Mouse (Mus musculus) midbrain, embryonic 15.5 days (tissue): ENCODE measurements around the gene Gps2. TPM values are rescaled to one million over a fixed set of nuclear protein-coding genes. Genes with fewer than 3 reads are reported as not detected.

ENCODE experiments used
- ATAC-seq: fragments of 200-750 bp; cut with Nextera tagmentation; replicated peaks from 2 replicates; pipeline ENCODE4 v1.8.0; 2017; ENCODE audit warnings: moderate TSS enrichment
- H3K27ac ChIP-seq: fragments of 300-500 bp; sonication (generic); 2 replicates; pipeline ENCODE4 v1.5.1; 2015; ENCODE audit warnings: mild to moderate bottlenecking, inconsistent platforms
- H3K27me3 ChIP-seq: fragments of 300-500 bp; sonication (generic); replicated peaks from 2 replicates; pipeline ENCODE4 v1.6.1; 2015; ENCODE audit warnings: inconsistent platforms
- H3K36me3 ChIP-seq: fragments of 300-500 bp; sonication (generic); replicated peaks from 2 replicates; pipeline ENCODE4 v1.6.1; 2015; ENCODE audit warnings: inconsistent platforms
- H3K4me1 ChIP-seq: fragments of 300-500 bp; sonication (generic); 2 replicates; pipeline ENCODE4 v1.6.1; 2015; ENCODE audit warnings: inconsistent platforms
- H3K4me2 ChIP-seq: fragments of 300-500 bp; sonication (generic); 2 replicates; pipeline ENCODE4 v1.6.1; 2015; ENCODE audit warnings: inconsistent platforms, mild to moderate bottlenecking, moderate library complexity
- H3K4me3 ChIP-seq: fragments of 300-500 bp; sonication (generic); 2 replicates; pipeline ENCODE4 v1.5.1; 2015; ENCODE audit warnings: mild to moderate bottlenecking, inconsistent platforms
- H3K9ac ChIP-seq: fragments of 300-500 bp; sonication (generic); 2 replicates; pipeline ENCODE4 v1.6.1; 2015; ENCODE audit warnings: mild to moderate bottlenecking, inconsistent platforms
- H3K9me3 ChIP-seq: fragments of 300-500 bp; sonication (generic); 2 replicates; pipeline ENCODE4 v1.6.1; 2016; ENCODE audit warnings: inconsistent platforms
- WGBS: fragments of 180-500 bp; shearing (Covaris S2); methylation state at CpG from one replicate; pipeline ENCODE4 v1.1.7; 2015; ENCODE audit warnings: mixed read lengths; 5-methylcytosine and 5-hydroxymethylcytosine counted together
- polyA plus RNA-seq: library from polyadenylated mRNA; unstranded; fragments of >200 nt; fragmentation: Nextera tagmentation; extraction: Ambion mirVana; gene quantifications from 2 replicates; pipeline ENCODE4 v1.2.1, GENCODE M21; 2015

The Gps2 gene
- polyA plus RNA-seq, 1 experiment from 2014 or later, result 77.6 TPM

- no peak within 1 kb of the TSS for H3K9ac ChIP-seq
- no peak within 1 kb of the TSS for H3K4me2 ChIP-seq
- H3K9me3 ChIP-seq, result no peaks in the 10 kb centered on the region
- 73% methylated on average over 4 of the region's 4 CpGs for WGBS
- H3K36me3 ChIP-seq, result no peaks in the 10 kb centered on the region
- peaks cover 19% of the 10 kb centered on the region for H3K4me1 ChIP-seq
- ATAC-seq, result no peak
- no peak within 1 kb of the TSS for H3K27ac ChIP-seq
- no peaks in the 10 kb centered on the region for H3K27me3 ChIP-seq
- no peak within 1 kb of the TSS for H3K4me3 ChIP-seq
These were observed 18.4 kb upstream of the Gps2 start, which contains the start of gene Acap1 for GRCm38 (mm10) chr11:69895291-69895690. Gene Acap1, minus strand, starts transcription at chr11:69895539.

- Histone ChIP-seq H3K4me1 (peaks cover 34% of the 10 kb centered on the region), H3K36me3 (peaks cover 9% of the 10 kb centered on the region; the same call in 1 of the 2 replicates), H3K9me3 (no peaks in the 10 kb centered on the region), H3K27ac (peak overlapping the region; percentile 93), H3K4me2 (peak overlapping the region; percentile 86), H3K27me3 (no peaks in the 10 kb centered on the region), H3K9ac (peak overlapping the region; percentile 84), H3K4me3 (peak overlapping the region; percentile 92)
- WGBS, result 27% methylated on average over 4 of the region's 4 CpGs
- ATAC-seq, result no peak
These were observed 13.8 kb upstream of the Gps2 start for GRCm38 (mm10) chr11:69899870-69900269.

GRCm38 (mm10) chr11:69900471-69901405 lies 12.9 kb upstream of the Gps2 start, which contains the start of the genes 2810408A11Rik and Neurl4:
Gene 2810408A11Rik, minus strand, starts transcription at chr11:69900987.
Gene Neurl4, plus strand, starts transcription at chr11:69901072.
- H3K4me1 ChIP-seq, result peaks cover 34% of the 10 kb centered on the region
- H3K27me3 ChIP-seq, result no peaks in the 10 kb centered on the region
- no peaks in the 10 kb centered on the region for H3K9me3 ChIP-seq
- H3K36me3 ChIP-seq, result peaks cover 15% of the 10 kb centered on the region
- H3K9ac ChIP-seq, result peak within 1 kb of the TSS; percentile 84
- peak within 1 kb of the TSS; percentile 93 for H3K27ac ChIP-seq
- H3K4me2 ChIP-seq, result peak within 1 kb of the TSS; percentile 86
- WGBS, result under 1% methylated on average over 38 of the region's 38 CpGs
- H3K4me3 ChIP-seq, result peak within 1 kb of the TSS; percentile 92
- peak; percentile 96 for ATAC-seq

- ATAC-seq, result peak; percentile 81
- peak overlapping the region; percentile 84 for H3K9ac ChIP-seq
- peak overlapping the region; percentile 93 for H3K27ac ChIP-seq
- no peaks in the 10 kb centered on the region for H3K9me3 ChIP-seq
- peak overlapping the region; percentile 92 for H3K4me3 ChIP-seq
- peaks cover 34% of the 10 kb centered on the region for H3K4me1 ChIP-seq
- WGBS, result under 1% methylated on average over 42 of the region's 42 CpGs
- peaks cover 22% of the 10 kb centered on the region for H3K36me3 ChIP-seq
- H3K4me2 ChIP-seq, result peak overlapping the region; percentile 86
- H3K27me3 ChIP-seq, result no peaks in the 10 kb centered on the region
These were observed 12.3 kb upstream of the Gps2 start for GRCm38 (mm10) chr11:69901406-69901846.

- H3K4me1 ChIP-seq, result peaks cover 34% of the 10 kb centered on the region
- ATAC-seq, result no peak
- no peaks in the 10 kb centered on the region for H3K9me3 ChIP-seq
- H3K36me3 ChIP-seq, result peaks cover 27% of the 10 kb centered on the region
- WGBS, result under 1% methylated on average over 38 of the region's 39 CpGs
- H3K4me2 ChIP-seq, result peak overlapping the region; percentile 86
- peak overlapping the region; percentile 92 for H3K4me3 ChIP-seq
- no peaks in the 10 kb centered on the region for H3K27me3 ChIP-seq
- H3K27ac ChIP-seq, result peak overlapping the region; percentile 93
- peak overlapping the region; percentile 84 for H3K9ac ChIP-seq
These were observed 11.7 kb upstream of the Gps2 start for GRCm38 (mm10) chr11:69901993-69902392.

GRCm38 (mm10) chr11:69902972-69903371 lies 10.7 kb upstream of the Gps2 start:
- Histone ChIP-seq H3K4me2 (peak overlapping the region; percentile 86), H3K9ac (peak overlapping the region; percentile 84; the same call in 1 of the 2 replicates), H3K27me3 (no peaks in the 10 kb centered on the region), H3K36me3 (peaks cover 37% of the 10 kb centered on the region), H3K9me3 (no peaks in the 10 kb centered on the region), H3K27ac (no peak overlapping the region), H3K4me1 (peaks cover 34% of the 10 kb centered on the region), H3K4me3 (peak overlapping the region; percentile 92)
- ATAC-seq, result no peak
- WGBS, result 90% methylated on average over 13 of the region's 13 CpGs

- H3K4me3 ChIP-seq, result no peak overlapping the region
- no peak overlapping the region for H3K9ac ChIP-seq
- no peak overlapping the region for H3K4me2 ChIP-seq
- WGBS, result 98% methylated on average over 9 of the region's 9 CpGs
- peaks cover 22% of the 10 kb centered on the region for H3K4me1 ChIP-seq
- no peak for ATAC-seq
- H3K9me3 ChIP-seq, result no peaks in the 10 kb centered on the region
- peaks cover 51% of the 10 kb centered on the region for H3K36me3 ChIP-seq
- H3K27me3 ChIP-seq, result no peaks in the 10 kb centered on the region
- no peak overlapping the region for H3K27ac ChIP-seq
These were observed 9.4 kb upstream of the Gps2 start for GRCm38 (mm10) chr11:69904311-69904710.

- 96% methylated on average over 11 of the region's 11 CpGs for WGBS
- Histone ChIP-seq H3K9me3 (no peaks in the 10 kb centered on the region), H3K27me3 (no peaks in the 10 kb centered on the region), H3K9ac (no peak overlapping the region), H3K36me3 (peaks cover 85% of the 10 kb centered on the region), H3K4me3 (no peak overlapping the region), H3K27ac (no peak overlapping the region), H3K4me2 (no peak overlapping the region), H3K4me1 (peaks cover 7% of the 10 kb centered on the region)
- no peak for ATAC-seq
These were observed 5.0 kb upstream of the Gps2 start for GRCm38 (mm10) chr11:69908645-69909044.

- Histone ChIP-seq H3K9me3 (no peaks in the 10 kb centered on the region), H3K27me3 (no peaks in the 10 kb centered on the region), H3K9ac (no peak overlapping the region), H3K27ac (no peak overlapping the region), H3K36me3 (peaks cover 82% of the 10 kb centered on the region), H3K4me1 (peaks cover 7% of the 10 kb centered on the region), H3K4me2 (no peak overlapping the region), H3K4me3 (no peak overlapping the region)
- no peak for ATAC-seq
- 86% methylated on average over 5 of the region's 5 CpGs for WGBS
These were observed 4.5 kb upstream of the Gps2 start for GRCm38 (mm10) chr11:69909174-69909573.

GRCm38 (mm10) chr11:69910177-69910576 lies 3.5 kb upstream of the Gps2 start:
- H3K4me1 ChIP-seq, result peaks cover 17% of the 10 kb centered on the region
- no peak for ATAC-seq
- WGBS, result 96% methylated on average over 8 of the region's 8 CpGs

GRCm38 (mm10) chr11:69910781-69911560 lies 2.7 kb upstream of the Gps2 start:
- H3K4me2 ChIP-seq, result no peak overlapping the region
- H3K4me1 ChIP-seq, result peaks cover 25% of the 10 kb centered on the region
- H3K9ac ChIP-seq, result no peak overlapping the region
- ATAC-seq, result no peak
- H3K27me3 ChIP-seq, result no peaks in the 10 kb centered on the region
- 92% methylated on average over 17 of the region's 17 CpGs for WGBS
- H3K4me3 ChIP-seq, result no peak overlapping the region
- H3K27ac ChIP-seq, result no peak overlapping the region
- no peaks in the 10 kb centered on the region for H3K9me3 ChIP-seq
- H3K36me3 ChIP-seq, result peaks cover 76% of the 10 kb centered on the region

More at GRCm38 (mm10) chr11:69910177-69910576, 3.5 kb upstream of the Gps2 start:
- Histone ChIP-seq H3K27me3 (no peaks in the 10 kb centered on the region), H3K9ac (no peak overlapping the region), H3K27ac (no peak overlapping the region), H3K9me3 (no peaks in the 10 kb centered on the region), H3K36me3 (peaks cover 76% of the 10 kb centered on the region), H3K4me2 (no peak overlapping the region), H3K4me3 (no peak overlapping the region)

GRCm38 (mm10) chr11:69911701-69912100 lies 2.0 kb upstream of the Gps2 start:
- Histone ChIP-seq H3K4me1 (peaks cover 27% of the 10 kb centered on the region), H3K4me2 (no peak overlapping the region), H3K36me3 (peaks cover 76% of the 10 kb centered on the region), H3K9me3 (no peaks in the 10 kb centered on the region), H3K9ac (no peak overlapping the region), H3K27ac (no peak overlapping the region), H3K4me3 (no peak overlapping the region), H3K27me3 (no peaks in the 10 kb centered on the region)
- WGBS, result 91% methylated on average over 6 of the region's 6 CpGs
- ATAC-seq, result no peak
